Mouse (Mus musculus) kidney, postnatal 10 days (tissue): ENCODE data around the gene Lgi4.

ENCODE experiments used
- DNase-seq: peaks from one replicate; pipeline ENCODE4 v3.0.0; 2021; ENCODE audit warnings: mixed read lengths

The Lgi4 gene

DNA sequence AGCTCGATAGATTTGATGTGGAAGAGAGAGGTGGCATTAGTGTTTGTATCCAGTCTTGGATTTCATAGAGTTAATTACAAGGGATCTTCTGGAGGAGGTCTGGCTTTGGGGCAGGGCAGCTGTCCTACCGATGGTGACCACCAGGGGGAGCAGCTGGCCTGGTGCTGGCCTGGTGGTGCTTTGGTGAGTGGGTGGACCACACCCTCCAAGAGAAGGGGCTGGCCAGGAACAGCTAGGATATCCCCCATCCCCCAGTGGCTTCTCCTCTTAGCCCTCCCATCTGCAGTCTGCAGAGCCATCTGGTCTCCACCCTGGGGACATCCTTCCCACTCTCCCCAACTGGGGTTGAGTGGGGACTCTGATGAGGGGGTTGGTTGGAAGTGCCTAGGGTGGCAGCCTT, at the start of gene Lgi4:
Gene Lgi4, plus strand, starts transcription at position 235 of the 400 bp plus-strand sequence.
- DNase-seq = peak; percentile 91

DNA sequence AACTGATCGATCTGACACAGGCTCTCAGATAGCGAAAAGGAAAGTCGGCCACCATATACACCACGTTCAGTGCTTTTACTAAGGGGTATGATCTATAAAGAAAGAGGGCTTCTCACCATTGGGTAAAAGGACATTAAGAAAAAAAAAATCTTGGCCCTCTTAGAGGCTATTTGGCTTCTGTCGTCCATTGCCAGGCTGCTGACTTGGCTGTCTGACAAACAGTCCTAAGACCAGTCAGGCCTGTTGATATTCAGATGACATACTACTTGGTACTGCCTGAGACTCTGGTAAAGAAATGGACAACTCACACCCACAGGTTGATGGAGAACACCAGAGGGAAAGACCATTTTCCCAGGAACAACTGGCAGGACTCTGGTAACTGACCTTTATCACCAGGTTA, 46.2 kb upstream of the Lgi4 start:
- no peak for DNase-seq

DNA sequence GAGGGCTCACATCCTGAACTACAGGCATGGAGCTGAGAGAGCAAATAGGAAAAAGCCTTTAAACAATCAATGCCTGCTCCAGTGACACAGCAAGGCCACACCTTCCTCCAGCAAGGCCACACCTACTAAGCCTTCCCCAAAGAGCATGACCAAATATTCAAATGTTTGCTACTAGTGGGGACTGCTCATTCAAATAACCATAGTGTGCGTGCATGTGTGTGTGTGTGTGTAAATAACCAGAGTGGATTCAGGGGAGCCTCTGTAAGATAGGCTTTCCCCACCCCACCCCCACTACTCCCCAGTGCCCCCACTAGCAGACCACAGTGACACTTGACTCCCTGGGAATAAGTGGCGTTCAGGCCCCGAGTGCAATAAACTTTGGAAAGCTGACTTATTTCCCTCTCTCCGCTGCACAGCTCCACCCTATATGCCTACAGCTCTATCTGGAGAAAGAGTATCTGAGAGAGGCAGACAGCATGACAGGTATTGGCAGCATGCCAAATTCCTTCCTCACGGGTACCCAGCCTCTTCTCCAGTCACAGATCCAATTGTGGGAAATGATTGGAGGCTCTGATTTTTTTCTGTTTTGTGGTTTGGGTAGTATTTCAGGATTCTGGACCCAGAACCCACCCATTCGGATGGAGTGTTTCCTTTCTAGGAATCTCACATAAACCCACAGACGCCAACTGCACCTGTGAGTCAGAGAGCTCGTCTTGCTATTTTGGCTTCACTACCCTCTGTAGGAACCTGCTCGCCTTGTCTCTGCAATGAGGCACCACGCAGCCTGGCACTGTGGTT, 41.8 kb upstream of the Lgi4 start:
- peak; percentile 66 for DNase-seq

DNA sequence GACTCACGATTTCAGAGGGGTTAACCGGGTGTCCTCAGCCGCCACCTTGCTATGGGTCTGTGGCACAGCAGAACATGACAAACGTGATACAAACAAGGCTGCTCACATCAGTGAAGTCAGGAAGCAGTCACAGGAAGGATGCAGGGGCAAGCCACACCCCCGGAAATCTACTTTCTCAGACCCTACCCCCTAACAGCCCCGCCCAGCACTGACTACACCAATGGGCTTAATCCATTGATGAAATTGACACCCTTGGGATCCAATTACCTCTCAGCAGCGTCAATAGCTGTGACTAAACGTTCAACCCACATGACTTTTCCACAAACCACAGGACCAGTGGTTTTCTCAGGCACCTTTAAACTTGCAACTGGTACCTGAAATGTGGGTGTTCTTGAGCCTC, 30.5 kb upstream of the Lgi4 start:
- DNase-seq = no peak

DNA sequence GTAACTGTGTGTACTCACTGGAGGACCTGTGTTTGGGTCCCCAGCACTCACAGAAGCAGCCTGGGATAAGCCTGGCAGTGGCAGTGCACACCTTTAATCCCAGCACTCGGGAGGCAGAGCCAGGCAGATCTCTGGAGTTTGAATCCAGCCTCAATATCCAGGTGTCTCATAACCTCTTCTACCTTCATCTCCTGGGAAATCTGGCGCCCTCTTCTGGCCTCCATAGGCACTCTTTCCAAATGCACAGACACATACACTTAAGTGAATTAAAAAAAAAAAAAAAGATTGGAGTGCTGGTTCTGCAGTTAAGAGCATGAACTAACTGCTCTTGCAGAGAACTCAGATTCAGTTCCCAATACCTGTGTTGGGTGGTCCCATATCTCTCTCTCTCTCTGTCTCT, 28.4 kb upstream of the Lgi4 start:
- no peak for DNase-seq

DNA sequence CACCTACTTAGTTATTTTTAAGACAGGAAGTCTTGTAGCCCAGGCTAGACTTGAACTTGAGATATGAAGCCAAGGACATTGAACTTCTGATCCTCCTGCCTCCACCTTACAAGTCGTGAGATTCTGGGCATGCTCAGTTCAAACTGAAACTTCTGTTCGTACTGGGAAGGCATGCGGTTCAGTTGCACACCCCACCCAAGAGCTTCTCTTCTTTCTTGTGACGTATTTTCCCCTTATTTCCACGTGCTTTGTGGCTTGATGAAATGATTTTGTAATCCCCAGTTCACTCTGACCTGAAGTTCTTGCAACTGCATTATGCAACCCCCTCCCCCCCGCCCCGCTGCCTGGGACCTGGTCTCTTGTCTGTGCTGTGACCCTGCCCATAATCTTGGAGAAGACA, 27.4 kb upstream of the Lgi4 start:
- DNase-seq = no peak

DNA sequence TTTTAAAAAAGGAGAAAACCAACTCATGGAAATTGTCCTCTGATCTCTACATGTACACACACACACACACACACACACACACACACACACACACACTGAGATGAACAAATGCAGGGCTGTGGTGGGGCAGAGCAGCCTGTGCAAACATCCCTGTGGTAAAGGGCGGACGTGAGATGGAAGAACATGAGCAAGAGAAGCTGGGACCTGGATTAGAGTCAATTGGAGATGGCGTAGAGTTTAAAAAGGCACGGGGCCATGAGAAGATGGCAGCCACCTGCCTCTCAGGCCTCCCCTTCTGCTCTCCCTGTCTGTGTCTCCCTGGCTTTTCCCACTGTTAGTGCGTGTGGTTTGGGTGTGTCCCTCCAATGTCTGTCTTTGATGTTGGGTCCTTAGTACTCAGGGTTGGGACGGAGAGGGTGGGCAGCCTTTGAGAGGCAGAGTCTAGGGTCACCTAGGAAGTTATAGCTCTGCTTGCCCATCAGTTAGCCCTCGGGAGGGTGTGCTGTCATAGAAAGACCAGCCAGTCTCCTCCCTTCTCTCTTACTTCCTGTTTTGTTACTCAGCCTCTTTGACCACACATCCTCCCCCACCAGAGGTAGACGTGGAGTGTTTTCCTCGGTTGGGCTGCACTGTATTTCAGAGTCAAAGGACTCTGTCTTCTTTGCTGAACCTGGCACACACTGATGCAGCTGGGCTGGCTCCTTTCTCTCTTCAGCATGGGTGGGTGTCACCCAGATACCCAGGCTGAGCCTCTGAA, 25.6 kb upstream of the Lgi4 start:
- DNase-seq = no peak

DNA sequence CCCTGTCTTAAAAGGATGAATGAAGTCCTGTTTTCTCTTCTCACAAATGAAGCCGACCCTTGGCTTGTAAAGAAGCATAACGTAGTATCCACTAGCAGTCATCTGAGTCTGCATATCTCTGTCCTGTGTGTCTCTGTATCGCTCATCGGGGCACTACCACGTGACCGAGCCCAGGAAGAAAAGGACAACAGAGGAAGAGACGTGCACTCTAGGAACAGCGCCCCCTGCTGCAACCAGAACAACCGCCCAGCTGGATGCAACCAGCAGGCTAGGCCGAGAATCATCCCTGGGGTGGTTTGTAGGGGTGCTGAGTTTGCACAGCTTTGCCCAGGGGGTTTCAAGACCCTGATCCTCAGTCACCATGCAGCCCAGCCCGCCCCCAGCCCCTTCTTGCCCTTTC, 24.4 kb upstream of the Lgi4 start:
- no peak for DNase-seq

DNA sequence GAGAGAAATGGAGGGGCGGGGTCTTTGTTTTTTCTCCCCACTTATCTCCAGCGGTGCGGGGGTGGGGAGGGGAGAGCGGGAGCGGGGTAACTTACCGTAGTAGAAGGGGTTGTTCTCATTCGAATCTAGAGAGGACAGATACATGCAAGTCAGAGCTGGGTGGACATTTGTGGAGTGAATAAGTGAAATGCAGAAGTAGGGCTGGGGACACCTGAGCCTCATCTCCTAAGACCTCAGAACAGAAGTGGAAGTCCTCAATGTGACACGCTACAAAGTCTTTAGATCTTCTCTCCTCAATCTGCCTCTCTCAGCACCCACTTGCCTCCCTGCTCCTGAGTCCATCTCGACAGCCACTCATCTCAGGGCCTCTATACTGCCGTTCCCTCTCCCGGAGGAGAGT, 23.9 kb upstream of the Lgi4 start:
- no peak for DNase-seq

DNA sequence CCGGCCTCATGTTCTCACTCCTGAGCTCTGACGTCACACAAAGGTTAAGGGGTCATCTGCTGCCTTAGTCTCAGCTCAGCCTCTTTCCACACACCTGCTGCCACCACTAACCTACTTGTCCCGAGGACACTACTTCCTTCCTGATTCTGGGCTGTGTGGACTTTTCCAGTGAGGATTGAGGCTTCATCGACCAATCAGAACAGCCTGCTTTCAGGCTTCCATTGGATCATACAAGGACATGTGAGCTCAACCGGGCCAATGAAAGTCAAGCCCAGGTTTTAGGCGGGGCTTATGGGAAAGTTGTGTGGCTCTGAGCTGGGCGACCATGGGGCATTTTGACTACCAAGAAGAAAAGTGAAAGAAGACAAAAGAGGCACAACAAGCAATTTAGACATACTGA, 22.2 kb upstream of the Lgi4 start:
- DNase-seq = no peak

DNA sequence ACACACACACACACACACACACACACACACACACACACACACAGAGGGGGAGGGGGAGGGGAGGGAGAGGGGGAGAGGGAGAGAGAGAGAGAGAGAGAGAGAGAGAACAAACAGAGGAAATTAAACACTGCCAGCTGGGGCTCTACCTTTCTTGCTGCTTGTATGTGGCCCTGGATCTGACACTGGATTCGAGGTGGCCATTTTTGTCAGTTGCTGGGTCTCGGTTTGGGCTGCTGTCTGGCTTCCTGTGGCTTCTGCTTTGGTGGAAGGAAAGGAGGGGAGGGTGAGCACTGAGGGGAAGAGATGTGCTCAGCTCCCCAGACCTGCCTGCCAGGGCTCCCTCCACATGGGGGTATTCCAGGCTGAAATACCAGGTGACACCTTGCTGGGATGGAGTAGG, 21.5 kb upstream of the Lgi4 start:
- no peak for DNase-seq

DNA sequence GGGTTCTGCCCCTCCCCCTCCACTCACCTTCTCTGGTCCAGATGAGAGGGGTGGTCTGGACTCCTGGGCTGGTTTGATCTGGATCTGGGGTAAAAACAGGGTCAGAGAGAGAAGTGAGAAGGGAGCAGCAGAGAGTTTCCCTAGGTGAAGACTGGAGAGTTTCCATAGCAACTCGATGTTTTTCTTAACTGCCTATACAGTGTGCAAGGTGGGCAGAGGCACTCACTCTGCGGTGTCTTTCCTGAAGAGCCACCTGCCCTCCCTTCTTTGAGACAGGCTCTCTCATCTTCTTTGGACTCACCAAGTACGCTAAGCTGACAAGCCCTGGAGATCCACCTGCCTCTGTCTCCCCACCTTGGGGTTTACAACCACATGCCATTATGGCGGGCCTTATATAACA, 20.1 kb upstream of the Lgi4 start:
- no peak for DNase-seq

DNA sequence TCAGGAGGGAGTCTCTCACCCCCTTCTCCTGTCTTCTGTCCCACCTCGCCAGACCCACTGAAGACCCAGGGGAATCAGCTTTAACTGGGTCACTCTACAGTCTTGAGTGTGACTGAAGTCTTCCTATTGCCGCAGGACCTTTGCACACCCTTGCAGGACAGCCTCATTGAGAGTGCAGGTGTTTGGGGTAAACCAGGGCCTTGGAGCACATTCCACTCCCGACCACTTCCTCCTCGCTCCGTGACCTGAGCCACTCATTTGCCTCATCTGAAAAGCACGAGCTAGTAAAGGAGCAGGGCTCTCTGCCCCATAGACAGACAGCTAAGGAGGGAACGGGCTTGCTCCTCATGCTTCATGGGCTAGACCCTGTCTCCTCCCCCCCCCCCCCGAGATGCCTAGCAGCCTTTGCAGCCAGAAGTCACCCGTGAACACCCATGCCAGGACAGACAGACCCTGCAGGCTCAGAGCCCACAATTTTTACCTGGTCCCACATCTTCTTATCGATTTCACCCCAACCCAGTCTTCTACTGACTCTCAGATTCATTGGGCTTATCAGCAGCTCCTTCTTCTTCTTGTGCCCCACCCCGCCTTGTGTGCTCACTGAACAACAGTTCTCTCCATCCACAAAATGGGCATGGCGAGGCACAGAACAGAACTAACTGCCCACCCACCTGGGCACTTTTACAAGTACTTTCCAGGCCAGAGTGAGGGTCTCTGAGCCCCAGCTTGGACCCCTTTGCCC, 18.7 kb upstream of the Lgi4 start:
- no peak for DNase-seq

DNA sequence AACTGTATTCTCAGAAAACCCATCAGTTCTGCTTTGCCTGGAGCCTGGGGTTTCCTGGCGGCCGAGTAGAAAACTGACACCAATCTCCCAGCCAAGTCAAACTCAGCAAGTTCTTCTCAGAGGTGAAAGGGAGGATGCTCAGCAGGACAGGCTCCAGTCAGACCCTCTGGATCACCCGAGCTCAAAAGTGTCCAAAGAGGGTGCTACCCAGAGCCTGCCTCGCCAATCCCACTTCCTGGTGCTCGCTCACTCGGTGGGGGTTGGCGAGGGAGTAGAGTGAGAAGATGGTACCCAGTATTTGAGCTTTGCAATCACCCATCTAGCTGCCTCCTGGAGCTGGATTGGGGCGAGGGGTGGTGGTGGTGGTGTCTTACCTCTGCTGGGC, 18.1 kb upstream of the Lgi4 start:
- DNase-seq = no peak

DNA sequence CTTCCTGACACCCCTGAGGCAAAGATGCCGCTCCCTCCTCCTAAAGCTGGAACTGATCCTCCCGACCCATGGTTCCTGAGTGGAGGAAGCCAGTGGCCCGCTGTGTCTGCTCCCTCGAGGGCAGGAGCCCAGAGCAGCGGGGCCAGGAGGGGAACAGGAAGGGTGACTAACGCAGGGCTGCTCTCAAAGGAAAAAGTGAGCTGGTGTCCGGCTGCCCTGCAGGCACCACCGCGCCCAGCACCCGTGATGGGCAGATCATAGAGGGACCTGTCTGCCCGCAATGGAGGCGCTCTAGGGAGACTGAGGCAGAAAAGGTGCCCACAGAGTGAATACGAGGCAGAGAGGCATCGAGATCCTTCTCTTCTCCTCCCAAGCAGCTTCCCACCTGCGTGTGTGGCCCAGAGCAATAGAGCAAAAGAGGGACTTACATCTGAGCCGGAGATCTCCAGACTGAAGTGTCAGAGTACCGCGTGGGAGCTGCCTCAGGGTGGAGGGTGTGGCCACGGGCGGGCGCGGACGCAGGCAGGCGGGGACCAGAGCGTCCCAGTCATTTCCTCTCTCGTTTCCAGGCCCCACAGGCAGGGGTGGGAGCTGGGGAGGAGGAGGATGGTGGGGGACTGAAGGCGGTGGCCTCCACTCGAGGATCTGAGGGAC, 17.4 kb upstream of the Lgi4 start:
- DNase-seq = peak; percentile 73

DNA sequence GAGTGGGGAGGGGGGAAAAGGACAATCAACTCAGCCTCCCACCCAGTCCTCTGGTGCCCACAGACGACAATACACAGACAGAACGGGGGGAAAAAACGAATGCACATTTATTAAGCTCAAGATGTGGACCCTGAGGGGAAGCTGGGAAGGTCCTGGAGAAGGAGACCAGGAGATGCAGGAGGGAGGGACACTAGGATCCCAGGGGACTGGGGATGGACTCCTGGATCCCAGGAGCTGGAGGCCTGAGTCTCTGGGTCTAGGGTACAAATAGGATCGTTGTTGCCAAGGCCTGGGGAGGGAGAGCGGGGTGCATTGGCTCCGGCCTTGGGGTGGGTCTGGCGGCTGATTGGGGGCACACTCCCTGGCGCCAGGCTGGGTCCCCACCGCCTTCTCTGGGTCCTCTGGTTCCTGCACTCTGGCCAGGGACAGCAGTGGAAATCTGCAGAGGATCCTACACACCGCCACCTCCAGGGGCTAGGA, 16.7 kb upstream of the Lgi4 start, which contains the start of gene Fxyd5:
Gene Fxyd5, minus strand, starts transcription at position 51 of the 480 bp plus-strand sequence.
- DNase-seq = no peak

DNA sequence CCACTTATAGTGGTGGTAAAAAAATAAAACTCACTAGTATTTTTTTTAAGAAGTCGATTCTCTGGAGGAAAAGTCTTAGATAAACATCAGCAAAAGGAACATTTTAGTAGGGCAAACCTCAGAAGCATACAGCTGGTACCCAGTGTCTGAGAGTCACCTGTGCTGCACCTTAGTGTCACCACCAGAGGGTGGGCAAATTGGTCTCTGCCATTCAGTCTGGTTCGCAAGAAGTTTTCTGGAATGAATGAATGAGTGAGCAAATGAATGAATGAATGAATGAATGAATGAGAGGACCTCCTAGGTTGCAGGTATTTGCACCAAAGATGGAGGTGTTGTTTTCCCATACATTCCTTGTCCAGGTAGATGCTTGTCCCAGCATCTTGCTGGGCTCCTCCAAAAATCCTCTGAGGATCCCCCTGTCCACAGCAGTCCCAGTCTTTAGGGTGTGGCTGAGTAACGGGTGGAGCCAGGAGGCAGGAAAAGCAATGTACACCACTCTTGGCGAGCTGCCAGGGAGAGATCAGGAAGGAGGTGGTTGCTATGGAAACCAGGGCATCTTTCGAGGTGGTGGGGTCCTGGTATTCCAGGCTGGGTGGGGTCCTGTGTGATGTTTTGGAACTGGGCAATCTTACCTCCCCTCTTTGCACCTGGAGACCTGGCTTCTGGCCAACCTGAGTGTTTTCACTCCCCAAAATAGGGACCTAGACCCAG, 9.9 kb upstream of the Lgi4 start:
- DNase-seq = peak; percentile 55

DNA sequence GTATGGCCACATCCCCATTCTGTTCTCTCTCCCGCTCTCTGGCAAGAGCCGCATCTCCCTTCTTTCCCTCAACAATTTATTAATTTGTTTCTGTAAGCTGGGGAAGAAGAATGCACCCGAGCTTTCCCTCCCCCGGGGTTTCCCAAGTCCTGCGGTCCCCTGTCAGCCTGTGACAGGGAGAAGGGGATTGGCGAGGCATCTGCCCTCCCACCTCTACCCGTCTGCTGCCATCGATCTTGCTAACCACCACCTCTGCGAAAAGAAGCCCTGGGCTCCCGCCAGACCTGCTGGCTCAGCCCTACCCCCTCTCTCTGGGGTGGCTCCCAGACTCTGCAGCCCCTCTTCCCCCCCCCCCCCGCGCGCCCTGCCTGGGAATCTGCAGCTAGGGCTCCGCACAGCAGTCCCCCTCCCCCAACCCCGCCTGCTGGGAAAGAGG, 9.3 kb upstream of the Lgi4 start:
- DNase-seq = no peak

DNA sequence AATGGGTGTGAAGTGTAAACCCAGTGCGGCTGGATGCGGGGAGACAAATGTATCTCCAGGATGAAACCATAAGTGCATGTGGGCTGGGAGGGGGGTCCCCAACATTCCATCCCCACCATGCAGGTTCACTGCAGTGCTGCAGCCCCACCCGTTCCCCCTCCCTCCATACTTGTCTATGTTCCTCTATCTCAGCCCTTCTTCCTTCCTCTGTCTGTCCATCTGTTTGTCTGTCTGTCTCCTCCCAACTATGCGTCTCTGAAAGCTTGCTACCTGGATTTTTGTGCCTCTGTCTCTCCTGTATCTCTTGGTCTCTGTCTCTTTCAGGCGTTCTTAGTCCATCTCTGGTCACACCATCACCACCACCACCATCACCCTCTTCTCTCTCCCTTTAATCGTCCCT, 8.7 kb upstream of the Lgi4 start:
- DNase-seq = no peak

DNA sequence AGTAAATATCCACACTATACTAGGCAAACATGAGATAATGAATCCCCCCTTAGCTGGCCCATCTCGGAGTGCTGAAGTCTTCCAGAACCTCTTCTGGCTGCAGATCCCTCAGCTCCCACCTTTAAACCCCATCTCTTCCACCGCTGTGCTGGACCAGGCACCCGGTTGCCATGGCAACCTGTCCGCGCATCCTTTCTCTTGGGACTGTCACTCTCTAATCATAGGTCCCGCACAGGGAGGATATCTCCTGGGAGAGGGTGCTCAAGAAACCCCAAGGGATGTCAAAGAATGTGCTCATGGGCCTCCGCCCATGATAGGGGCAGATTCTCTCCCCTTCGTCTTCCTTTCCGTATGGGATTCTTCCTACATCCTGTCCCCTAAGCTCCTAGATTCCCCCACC, 8.2 kb upstream of the Lgi4 start:
- no peak for DNase-seq

DNA sequence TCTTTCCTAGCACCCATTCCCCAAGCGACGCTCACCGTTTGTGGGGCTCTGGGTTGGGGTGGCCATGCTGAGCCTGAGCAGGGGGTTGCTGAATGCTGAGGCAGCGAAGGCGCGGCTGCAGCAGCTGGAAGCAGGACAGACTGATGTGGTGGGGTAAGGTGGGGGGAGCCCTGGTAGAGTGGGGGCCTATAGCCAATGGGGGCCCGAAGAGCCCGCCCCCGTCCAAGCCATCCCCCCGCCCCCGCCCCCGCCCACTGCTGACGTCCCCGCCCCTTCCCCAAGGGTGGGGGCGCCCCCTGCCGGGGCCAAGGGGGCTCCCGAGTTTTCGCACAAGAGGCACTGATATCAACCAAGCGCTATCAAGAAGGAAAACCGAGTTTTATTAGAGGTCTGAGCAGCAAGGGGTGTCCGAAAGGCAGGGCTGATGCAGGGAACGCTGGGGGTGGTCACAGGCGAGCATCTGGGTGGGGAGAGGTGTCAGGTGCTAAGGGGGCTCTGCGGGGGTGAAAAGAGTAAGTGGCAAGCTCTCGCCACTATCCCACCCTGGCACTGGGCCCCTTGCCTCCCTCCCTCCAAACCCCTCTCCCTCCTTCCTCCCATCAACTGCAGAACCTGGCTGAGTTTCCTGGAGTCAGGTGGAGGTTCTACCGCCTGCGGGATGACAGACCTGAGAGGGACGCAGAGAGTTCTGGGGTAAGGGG, 7.7 kb upstream of the Lgi4 start, which contains the start of gene Fxyd7:
Gene Fxyd7, minus strand, starts transcription at position 147 of the 701 bp plus-strand sequence.
- peak; percentile 35 for DNase-seq

DNA sequence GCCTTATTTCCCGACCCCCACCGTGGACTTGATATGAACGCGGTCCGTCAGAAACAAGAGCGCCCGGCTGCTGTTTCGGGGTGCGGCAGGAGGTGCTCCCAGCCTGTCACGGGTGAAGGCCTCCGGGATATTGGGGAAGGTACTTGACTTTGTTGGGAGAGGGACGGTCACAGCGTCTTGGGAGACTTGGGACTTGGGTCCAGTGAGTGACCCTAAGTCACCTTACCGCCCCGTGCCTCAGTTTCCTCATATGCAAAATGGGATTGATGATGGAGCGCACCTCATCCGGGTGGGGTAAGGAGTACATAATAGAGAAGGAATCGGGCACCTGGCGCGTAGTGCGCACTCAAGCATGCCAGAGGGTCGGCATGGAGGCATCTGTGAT, 6.9 kb upstream of the Lgi4 start:
- no peak for DNase-seq
